Mouse (Mus musculus) megakaryocyte progenitor cell, adult 5-6 weeks (primary cell): ENCODE measurements at regions not wholly inside any gene's neighbourhood (a gene's known extent, or its start where the extent isn't known, plus 50 kb on each side); places are given as distances from the start of the nearest gene placed in this dataset.
A peak's percentile ranks its signal among the peaks of the same experiment; 100 is the strongest.

Source experiments
- ATAC-seq: replicated peaks from 2 replicates; pipeline ENCODE4 v1.8.0; 2016; ENCODE audit warnings: mild to moderate bottlenecking, moderate TSS enrichment, inconsistent platforms; ENCODE audit not compliant: poor library complexity

DNA sequence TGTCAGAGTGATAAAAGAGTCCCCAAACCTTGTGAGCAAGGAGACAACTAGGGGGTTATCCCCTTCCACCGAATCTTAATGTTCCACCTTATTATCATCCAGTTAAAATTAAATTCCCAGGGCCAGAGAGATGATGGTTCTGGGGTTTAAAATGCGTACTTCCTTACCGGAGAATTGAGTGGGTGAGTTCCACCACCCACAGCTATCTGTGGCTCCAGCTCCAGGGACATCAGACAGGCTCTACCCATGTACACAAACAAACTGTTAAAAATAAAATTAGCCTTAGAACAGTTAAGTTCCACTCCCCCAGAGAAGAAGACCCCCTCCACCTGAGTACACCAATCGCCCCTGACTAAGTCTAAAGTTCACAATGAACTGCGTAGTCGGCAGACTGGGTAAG, 52.0 kb upstream of the Mgat5 start:
- no peak for ATAC-seq

DNA sequence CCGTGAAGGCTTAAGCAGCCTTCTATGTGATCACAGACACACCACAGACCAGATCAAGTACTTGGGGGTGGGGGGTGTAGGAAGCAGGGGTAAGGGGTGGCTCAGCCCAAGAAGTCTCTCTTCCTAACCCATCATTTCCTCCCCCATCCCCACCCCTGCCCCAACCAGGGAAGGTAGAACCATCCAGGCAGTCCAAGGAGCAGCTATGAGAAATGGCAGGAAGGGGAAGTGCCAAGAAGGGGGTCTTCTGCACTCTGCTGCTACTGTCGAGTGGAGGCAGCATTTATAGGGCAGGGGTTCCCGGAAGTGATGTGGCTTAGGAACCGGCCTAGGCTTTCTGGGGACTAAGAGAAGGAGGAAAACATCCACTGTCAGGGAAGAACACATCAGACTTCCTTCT, 69.3 kb upstream of the Mgat5 start:
- peak; percentile 20; the same call in 1 of the 2 replicates for ATAC-seq

DNA sequence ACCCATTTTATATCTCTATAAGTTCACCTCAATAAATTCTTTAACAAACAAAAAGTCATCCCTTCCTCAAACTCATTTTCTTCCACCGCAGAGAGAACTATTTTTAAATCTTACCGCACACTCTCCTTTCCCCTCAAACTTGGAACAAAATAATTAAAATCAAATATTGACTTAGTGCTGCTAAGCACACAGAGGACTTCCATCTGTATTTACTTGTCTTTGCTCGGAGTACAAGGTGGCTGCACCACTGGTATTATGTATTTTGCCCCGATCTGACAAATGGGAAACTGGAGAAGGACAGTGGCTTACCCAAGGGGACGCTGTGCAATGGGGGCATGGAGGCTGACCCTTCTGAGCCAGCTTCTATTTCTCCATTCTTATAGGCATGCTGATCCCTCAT, 72.9 kb upstream of the Mgat5 start:
- ATAC-seq = no peak

GRCm38 (mm10) chr1:127124862-127125261, 80.0 kb upstream of the Mgat5 start:
- ATAC-seq = no peak

GRCm38 (mm10) chr1:127118019-127118418, 86.8 kb upstream of the Mgat5 start:
- ATAC-seq = peak; percentile 77

- ATAC-seq = no peak
These were observed 97.3 kb upstream of the Mgat5 start for GRCm38 (mm10) chr1:127107485-127107884.

DNA sequence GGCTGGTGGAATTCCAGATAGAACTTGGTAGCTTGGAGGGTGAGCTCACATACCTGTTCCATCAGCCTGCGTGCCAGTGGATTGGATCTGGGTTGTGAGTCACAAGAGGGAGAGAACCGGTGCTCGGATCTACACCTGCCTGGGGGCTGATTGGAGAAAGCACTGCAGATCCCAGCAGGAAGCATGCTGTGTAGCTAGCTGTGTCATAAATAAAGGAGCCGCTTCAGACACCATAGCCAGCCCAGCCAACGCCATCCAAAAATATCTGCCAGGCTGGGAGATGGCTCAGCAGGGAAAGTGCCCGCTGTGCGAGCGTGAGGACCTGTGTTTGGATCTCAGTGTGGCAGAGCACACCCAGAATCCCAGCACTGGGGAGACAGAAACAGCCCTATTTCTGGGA, 99.0 kb upstream of the Mgat5 start:
- no peak for ATAC-seq

DNA sequence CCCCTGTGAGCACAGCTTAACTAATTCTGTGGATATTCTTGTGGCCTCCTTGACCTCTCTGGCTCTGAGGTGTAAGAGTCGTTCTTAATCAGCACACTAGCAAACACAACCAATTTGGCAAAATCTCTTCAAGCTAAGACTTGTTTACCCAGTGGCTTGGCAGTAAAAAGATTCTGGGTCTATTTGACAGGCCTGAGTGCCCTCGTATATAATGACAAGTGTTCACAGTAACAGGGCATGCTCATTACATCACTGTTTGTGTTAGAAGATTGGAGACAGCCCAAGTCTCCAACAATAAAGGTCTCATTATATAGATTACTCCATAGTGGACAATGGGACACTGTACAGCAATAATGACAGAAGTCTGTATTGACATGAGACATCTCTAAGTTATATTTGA, 101.2 kb upstream of the Mgat5 start:
- ATAC-seq = no peak

GRCm38 (mm10) chr1:127098871-127099420, 105.9 kb upstream of the Mgat5 start:
- ATAC-seq = no peak

DNA sequence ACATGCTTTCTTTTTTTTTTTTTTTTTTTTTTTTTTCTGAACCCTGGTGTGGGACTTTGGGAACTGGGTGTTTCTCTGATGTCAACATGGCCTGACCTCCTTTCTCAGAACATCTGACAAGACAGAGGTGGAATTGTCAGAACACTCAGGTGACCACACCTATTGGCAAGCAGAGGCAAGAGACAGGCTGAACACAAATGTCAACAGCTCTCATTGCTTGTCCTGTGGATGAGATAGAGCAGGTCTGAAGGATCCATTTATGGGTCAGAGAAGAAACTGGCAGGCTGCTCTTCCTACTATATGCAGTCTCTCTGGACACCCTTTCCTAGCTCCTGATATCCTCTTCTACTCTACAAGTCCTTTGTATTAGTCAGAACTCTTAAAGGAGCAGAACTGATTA, 117.2 kb upstream of the Mgat5 start:
- ATAC-seq = no peak

GRCm38 (mm10) chr1:127085988-127086387, 118.8 kb upstream of the Mgat5 start:
- ATAC-seq = no peak

DNA sequence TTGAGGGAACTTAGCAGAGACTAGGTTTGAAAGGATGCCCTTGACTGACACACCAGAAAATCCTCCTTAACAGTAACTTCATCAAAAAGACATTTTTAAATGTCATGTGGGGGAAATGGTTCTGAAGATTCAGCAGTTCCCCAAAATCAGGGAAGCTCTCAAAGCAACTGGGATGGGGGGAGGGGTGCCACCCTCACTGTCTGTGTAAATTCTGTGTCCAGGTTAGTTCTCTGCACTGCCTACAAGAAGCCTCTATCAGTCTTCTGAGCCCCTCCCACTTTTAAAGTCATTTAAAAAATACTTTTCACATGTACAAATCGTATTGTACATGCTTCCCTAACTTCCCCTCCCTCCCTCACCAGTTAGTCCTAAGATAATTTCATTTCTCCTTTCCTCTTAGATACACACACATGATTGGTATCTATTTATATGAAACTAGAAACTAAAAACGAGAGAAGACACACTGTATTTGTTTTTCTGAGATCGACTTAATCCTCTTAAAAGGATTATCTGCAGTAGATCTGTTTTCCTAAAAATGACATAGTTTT, 121.0 kb upstream of the Mgat5 start:
- ATAC-seq = peak; percentile 48

DNA sequence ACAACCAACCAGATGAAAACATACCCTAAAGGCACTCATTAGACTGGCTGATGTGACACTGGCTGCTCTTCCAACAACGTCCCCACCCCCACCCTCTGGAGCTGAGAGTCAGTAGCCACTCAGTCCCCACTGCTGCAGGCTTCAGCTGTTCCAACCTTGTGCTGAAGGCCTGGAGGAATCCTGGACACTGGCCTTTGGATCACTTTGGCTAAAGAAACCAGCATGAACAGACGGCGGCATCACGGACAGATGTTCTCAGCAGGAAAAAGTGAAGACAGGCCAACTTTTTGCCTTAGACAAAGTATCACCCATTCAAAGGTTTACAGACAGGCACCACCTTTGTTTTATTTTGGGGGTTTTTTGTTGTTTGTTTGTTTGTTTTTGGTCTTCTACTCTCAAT, 125.8 kb upstream of the Mgat5 start:
- no peak for ATAC-seq

GRCm38 (mm10) chr1:127062430-127062829, 142.4 kb upstream of the Mgat5 start:
- ATAC-seq = no peak

DNA sequence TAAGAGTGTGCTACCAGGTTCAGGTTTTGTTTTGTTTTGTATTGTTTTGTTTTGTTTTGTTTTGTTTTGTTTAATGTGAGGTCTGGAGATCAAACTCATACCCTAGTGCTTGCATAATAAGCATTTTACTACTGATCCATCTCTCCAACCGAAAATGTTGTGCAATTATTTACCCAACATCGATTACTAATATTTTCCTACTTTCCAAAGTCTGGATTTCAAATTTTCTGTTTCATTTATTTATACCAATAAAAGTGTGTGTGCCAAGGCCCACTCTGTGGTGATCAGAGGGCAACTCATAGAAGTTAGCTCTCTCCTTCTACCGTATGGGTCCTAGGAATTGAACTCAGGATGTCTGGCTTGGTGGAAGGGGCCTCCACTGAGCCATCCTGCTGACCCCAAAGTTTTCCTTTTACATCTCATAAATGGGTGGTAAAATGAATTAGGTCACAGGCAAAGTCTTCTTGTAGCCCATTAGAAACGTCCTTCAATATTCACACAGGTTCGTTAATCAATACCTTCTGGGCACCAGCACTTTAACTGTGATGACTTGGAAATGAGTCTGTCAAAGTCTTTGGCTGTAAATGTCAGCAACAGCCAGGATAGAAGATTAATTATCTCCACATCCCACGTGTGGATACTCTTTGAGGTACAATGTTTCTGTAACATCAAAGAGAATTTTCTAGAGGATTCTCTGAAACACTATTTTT, 158.9 kb upstream of the Mgat5 start:
- ATAC-seq = no peak

DNA sequence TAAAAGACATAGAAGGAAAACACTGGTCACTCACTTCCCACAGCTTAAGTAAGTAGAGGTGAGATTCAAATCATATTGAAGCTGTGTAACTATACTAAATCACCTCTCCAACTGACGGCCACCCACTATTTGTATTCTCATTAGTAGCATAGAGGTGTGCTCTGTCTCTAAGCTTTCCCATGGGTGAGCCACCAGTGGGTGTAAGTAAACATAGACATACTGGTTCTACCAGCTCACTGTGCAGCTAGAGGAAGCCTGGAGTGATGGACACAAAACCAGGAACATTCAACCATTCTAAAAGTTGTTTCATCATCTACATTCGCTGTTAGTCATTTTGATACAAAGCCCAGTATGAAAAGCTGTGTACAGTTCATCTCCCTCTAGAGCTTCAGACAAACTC, 170.1 kb upstream of the Mgat5 start:
- no peak for ATAC-seq

DNA sequence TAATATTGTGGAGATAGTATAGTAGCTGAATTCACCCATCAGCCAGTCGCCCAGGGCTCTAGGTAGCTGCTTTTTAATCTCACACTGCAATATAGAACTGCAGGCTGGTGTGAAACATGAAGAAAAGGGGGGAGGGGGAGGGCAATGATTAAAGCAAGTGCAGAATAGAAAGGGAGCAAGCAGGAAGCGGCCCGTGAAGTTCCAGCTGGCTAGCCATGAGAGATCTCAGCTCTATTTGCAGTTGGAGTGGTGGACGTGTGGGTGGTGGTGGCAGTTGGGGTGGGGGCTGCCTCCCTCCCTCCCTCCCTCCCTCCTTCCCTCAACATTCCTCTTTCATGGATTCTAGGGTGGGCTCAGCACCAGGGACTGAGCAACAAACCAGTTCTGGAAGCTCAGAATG, 173.3 kb upstream of the Mgat5 start:
- no peak for ATAC-seq

- no peak for ATAC-seq
These were observed 175.8 kb upstream of the Mgat5 start for GRCm38 (mm10) chr1:127028872-127029497.

DNA sequence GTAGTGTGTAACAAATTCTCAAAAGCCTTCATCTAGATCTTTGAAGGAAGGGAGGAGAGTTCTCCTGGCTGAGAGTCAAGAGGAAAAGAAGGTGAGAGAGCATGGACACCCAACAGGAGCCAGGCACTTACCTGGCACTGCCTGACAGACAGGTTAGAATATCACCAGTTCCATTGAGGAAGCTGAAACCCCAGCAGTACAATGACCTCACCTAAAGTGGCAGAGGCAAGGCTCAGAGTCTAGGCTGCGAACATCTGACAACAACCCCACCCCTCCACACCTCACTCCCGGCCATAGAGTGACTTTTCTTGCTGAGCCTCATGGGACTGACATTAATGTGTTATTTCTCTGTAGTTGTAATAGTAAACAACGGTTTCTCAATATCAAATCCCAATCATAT, 181.7 kb upstream of the Mgat5 start:
- no peak for ATAC-seq

- ATAC-seq = peak; percentile 34; the same call in 1 of the 2 replicates
These were observed 187.1 kb upstream of the Nckap5 start for GRCm38 (mm10) chr1:127017698-127018097.

GRCm38 (mm10) chr1:127015894-127016245, 185.3 kb upstream of the Nckap5 start:
- no peak for ATAC-seq
